Mouse (Mus musculus) gastrocnemius, postnatal 10 days (tissue): ENCODE measurements at regions not wholly inside any gene's neighbourhood (a gene's known extent, or its start where the extent isn't known, plus 50 kb on each side); places are given as distances from the start of the nearest gene placed in this dataset.
A peak's percentile ranks its signal among the peaks of the same experiment; 100 is the strongest.

Source experiments
- DNase-seq: peaks from one replicate; pipeline ENCODE4 v3.0.0; 2021; ENCODE audit warnings: mixed read lengths

DNA sequence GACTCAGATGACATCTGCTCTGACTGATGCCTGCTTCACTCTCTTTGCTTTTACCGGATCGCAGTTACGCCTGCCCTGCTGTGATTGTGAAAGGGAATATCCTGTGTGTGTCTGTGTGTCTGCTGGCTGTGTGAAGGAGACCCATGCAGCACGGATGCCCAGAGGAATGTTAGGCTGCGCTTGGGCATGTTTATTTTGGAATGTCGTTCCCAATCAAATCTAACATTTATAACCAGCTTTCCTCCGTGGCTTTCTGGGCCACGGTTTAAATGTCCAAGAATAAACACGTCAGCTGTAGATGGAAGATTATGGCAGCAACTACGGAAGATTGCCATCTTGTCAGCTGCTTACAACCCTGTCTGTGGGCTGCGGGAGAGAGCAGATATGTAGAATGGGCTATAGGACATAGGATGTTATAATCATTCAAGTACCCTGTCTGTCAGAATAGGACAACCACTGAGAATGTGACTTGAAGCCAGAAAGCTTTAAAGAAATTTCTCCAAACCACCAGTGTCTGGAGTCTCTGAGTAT lies 464.5 kb downstream of the 1700129C05Rik start:
- DNase-seq: no peak

DNA sequence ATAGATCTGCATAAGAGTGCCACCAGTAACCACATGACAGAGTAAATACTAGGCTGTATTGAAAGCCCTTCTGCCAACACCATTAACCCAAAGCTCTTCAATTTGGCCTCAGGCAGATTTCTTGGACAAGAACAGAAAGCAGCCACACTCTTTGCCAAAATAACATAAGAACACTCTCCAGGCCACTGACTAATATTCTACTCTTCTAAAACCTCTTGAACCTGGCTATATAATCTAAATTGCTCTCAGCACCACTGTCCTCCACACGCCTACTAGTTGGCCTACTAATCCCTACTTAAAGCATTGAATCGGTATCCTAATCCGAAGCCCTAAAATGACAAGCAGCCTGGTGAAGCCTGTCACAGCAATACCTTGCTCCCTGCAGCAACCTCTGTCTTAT lies 467.5 kb downstream of the 1700129C05Rik start:
- no peak for DNase-seq

DNA sequence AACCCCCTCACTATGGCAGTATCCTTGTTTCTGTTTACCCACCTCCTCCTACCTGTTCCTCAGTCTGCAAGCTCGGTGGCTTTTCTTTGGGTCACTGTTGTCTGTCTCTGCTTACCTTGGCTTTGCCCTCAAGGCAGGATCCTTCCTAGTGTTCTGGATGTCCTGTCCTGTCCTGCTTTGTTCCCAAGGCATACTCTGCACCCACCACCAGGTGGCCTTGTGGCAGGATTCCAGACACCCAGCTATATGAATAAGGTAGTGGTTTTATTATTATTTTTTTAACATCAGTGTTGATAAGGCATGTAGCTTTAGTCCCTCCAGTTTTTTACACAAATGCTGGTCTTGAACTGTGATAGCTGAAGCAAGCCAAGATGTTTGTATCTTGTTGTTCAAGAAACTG lies 478.7 kb downstream of the 1700129C05Rik start:
- no peak for DNase-seq

DNA sequence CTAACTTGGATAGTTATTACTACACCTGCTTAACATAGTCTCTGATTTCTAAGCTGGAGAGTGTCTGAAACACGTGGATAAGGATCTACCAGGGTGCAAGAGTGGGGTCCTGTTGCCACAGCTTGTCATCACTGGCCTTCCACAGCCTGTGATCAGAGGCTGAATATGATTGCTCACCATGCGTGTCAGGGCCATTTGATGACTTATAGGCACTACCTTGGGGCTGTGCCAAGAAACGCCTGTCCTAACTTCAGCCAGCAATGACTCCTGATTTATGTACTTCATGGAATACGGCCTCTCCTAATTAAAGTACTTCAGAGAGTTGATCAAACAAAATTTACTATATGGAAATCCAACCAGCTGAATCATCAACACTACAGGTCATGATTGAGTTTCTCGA lies 480.1 kb downstream of the 1700129C05Rik start:
- DNase-seq: no peak

DNA sequence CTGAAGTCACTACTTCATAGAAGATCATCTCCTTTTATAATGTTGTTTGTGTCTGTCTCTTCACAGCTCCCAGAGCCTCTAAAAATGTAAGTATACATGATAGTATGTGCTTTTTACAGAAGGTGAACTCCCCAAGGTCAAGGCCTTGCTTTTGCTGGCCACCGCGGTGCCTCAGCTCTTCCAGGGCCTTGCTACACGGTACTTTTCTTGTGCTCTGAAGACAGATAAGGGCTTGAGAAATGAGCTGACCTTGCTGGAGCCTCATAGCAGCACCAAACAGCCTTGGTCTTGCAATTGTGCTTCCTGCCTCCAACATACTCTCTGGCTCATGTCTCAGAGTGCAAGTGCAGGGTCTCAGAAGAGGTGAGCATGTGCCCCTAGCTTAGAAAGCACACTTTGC lies 481.3 kb downstream of the 1700129C05Rik start:
- DNase-seq: no peak

DNA sequence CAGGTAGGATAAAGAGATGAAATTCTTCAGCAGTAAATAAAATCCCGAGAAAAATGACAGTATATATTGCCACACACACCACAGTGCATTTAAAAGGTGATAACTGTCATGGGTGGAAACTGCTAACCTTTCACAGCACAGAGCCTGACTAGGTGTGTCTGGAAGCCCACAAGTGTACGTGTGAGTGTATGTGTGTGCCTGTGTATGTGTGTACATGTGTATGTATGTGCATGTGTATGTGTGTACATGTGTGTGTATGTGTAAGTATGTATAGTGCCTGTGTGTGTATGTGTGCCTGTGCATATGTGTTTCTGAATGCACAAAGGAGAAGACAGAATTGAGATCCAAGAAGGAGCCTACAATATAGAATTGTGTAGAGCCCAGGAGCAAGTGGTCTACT lies 485.4 kb downstream of the 1700129C05Rik start:
- DNase-seq: no peak

DNA sequence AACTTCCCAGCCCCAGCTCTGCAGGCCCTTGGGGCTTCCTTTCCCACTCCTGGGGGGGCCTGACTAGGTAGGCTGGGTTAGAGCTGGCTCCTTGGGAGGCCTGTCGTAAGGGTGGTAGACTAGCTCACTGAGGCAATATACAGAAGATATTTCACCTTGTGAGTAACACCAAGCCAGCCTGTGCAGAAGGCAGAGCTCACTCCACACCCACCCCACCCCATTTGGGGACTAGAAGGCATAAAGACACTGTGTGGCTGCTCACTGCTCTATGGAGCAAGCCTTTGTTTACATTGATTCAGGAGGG lies 485.8 kb downstream of the 1700129C05Rik start:
- DNase-seq: no peak

DNA sequence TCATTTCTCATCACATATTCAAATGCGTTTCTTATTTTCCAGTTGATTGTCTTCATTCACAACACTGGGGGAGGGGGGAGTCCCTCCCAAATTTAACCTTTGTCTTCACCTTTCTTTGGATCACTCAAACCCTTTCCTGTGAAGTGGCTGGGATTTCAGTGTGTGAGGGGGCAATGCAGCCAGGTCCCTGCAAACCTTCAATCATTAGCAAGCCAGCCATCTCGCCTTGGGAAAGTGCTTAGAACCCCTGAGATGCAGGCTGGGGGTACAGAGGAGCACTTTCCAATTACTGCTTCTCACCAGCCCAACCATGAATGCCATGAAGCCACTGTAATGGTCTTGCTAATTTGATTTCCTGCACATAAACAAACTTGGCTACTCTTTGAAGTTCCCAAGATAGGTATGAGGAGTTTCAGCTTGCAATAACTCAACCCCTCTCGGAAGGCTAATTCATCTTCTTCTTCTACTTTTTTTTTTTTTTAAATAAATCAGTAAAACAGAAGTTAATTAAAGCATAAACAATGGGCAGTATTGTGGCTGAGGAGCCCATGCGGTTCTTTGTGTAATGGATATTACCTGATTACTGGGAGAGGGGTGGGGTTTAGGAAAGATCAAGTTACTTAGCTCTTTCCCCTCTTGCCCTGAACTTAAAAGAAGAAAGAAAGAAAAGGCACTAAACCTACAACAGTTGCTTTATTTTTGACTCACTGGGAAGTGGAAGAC lies 486.3 kb downstream of the 1700129C05Rik start:
- no peak for DNase-seq

DNA sequence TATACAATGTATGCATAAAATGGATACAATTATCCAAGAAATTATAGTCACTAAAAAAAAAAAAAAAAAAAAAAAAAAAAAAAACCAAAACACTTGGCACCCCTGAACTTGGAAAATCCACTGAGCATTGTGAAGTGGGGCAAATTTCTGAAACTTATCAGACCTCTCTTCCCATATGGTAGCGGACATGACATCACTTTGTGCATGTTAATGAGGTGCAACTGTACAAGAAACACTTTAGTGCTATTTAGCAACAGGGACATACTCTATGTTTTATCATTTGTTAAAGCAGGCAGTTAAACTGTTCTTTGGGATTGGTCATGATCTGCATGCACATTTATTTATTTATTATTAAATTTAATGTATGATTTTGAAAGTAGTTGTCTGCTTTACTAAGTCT lies 489.7 kb downstream of the 1700129C05Rik start:
- DNase-seq: no peak

DNA sequence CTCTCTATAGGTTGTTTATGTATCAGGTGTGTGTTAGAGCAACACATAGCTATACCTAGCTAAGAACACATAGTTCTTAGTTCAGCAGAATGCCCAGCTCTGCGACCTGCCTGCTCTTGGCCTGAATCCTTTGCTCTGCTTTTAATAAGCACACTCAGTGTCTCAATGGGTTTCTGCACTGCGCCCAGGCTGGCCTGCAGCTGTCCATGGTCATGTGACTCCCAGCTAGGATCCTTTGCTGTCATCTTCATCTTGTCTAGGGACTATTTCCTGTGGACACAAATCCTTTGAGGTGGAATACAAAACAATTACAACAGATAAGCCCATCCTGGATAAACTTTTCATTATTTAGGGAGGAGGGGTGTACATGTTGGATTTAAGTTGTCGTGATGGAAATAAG lies 490.7 kb downstream of the 1700129C05Rik start:
- no peak for DNase-seq

DNA sequence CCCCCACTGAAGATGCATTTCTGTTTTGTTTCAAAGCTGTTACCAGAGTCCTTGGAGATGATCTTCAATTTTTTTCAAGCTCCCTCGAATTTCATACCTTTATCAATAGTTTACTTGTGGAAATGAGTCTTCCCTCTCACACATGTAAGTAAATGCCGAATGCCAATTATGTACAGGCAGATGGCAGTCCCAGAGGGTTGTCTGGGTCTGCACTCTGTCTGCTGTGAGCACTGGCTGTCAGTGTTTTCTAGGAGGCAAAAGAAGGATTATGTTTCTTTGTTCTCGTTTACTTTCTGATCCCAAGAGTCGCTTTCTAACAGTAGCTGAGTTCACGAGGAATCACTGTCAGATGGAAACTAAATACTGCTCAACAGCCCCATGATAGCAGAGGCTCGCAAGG lies 491.5 kb downstream of the 1700129C05Rik start:
- DNase-seq: no peak

DNA sequence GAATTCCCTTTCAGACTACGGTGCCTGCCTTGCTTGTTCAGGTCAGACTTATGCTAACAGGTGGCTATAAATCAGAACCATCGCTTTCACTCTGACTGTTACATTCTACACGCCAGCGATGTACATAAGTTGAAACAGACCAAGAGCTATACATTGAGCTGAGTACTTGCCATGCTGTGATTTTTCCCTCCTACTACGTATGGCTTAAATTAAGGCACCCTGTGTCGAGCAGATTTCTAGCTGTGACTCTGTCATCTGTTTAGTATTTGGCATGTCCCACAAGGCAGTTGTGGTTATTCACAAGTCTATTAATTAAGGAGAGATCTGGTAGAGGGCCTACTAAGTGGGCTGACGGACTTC lies 504.4 kb downstream of the 1700129C05Rik start:
- DNase-seq: no peak

DNA sequence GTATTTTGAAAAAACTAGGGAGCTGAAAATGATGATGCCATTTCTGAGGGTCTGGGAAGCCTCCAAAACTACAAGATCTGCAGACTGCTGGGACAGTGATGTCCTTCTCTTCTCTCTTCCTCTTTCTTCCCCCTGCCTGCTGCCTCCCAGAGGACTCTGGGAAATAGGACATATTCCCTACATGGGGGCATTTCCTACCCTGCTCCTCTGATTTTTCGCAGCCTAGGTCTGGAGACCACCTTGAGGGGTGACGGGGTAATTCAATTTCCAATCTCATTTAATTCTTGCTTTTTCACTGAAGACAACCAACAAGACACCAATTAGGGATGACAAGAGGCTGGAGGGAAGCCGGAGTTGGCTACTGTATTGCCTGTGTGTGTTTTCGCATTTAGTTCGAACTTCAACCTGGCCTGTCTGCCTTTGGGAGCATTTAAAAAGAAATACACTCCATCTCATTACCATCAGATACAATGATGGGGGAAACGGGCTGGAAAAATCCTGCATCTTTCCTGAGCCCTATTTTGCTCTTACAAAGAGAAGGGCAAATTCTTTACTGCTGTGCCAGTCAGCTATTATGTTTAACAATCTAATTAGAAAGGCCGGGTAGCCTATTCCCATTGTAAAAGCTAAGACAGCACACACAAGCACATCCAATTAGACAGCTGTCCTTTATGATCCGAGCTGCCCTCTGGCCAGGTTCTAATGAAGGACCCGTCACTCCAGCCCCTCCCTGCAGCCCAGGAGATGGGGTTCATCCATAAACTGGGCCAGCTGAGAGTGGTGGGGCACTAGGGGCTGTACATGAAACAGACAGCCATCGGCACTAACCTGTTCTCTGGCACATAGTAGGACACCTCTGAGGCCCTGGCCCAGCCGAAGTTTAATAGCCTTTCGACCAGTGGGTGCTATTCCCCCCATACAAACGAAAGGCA lies 505.0 kb downstream of the 1700129C05Rik start:
- no peak for DNase-seq

DNA sequence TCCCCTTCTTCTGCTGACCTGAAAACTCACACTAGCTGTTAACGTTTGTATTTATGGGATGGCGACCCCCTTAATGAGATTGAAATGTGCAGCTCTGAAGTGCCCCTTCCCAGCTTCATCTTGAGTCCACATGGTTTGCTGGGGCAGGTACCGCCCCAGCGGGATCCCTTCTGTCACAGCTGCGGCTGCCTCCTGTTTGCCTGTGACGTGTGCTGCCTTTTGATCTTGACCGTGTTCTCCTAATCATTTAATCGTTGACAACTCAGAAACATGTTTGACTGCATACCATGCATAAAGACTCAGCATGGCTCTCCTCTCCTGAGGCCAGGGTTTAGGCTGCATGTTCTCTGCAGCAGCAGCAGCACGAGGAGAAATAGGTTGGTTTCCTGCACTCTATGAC lies 511.5 kb downstream of the 1700129C05Rik start:
- no peak for DNase-seq

DNA sequence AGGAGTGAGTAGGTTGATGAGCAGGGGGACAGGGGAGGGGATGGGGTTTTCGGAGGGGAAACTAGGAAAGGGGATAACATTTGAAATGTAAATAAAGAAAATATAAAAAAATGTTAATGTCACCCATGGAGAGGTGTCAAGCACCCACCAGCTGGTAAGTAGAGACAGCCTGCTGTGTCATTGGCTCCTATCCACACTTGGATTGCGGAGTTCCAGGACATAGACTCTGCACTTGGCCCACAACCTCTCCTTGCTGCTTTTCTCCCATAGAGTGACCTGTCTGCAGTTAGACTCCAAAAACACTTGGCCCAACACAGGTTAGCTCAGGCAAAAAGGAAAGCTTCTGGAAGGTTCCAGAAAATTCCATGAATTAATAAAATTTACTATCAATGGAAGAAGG lies 514.4 kb downstream of the 1700129C05Rik start:
- no peak for DNase-seq

DNA sequence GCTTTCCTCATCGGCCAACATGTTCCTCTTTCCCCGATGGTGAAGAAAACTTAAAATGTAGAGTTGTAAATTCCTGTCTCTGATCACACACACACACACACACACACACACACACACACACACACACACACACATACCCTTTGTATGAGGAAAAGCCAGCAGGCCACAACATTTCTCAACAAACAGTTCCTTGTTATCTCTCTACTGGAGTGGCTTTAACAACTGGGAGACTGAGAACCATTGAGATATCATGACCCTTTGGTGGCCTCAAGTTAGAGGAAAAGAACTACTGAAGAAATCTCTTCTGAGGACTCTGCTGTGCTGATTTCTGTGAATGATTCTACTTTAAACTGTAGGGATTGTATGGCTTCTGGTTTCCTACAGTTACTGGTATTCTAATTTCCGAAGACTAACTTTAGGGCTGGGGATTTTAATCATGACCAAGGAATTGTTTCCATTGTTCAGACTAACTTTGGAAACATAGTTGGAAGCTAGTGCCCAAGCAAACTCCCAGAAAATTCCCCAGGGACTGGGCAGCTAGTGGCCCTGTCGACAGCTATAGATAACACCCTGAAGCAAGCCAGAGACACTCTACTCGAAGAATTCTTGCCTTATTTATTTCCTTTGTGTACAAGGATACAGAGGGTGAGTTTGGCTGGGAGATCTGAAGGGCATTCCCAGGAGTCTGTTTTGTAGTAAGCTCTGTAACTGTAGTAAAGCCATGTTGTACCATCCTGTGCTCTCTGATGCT lies 516.0 kb downstream of the 1700129C05Rik start:
- DNase-seq: no peak

DNA sequence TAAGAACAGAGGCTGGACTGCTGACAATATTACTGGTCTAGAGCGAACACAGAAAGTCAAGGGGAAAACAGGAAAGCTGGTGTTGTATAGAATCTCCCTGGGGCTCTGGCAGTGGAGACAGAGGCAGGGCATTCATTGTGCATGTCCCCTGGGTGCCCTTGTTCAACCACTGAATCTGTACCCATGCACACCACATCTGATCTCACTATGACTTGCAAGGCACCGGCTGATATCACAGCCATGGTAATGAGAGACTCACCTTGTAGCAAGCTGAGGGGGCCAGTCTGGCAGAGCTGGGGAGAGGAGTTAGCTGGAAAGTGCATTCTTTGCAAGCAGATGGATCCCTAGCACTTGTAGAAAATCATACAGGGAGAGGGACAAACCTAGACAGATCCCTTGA lies 522.5 kb downstream of the 1700129C05Rik start:
- no peak for DNase-seq

DNA sequence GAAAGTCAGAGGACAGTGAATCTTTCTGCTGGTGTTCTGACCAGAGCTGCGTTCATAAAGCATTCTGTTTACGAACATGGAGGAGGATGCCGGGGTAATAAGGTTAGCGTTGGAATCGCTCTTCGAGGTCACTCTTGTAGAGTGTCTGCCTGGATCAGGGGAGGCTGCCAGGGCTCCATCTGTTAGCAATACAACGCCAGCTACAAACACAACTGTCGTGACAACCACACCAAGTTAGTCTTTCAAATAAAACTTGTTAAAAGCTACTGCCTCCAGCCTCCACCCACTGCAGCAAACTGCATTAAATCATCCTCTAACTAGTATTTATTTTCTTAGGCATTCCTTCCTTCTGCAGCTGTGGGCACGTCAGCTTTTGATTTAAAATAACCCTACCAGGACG lies 525.0 kb downstream of the 1700129C05Rik start:
- no peak for DNase-seq

DNA sequence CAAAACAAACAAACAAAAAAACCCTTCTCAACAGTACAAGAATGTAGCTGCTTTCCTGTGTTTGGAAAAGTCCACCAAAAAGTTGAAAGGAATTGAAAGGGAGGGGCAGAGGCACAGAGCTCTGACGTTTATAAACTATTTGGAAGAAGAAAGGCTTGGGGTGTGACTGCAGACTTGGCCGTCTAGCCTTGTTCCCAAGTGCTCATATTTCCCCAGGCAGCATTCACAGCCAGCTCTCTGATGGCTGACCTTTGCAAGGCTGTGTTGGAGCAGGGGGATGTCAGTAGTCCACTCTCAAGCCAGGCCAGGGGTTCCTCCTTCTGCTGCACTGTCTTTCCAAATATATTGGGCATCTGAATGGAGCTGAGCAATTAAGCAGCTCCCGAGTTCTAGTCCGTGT lies 534.5 kb downstream of the 1700129C05Rik start:
- no peak for DNase-seq

DNA sequence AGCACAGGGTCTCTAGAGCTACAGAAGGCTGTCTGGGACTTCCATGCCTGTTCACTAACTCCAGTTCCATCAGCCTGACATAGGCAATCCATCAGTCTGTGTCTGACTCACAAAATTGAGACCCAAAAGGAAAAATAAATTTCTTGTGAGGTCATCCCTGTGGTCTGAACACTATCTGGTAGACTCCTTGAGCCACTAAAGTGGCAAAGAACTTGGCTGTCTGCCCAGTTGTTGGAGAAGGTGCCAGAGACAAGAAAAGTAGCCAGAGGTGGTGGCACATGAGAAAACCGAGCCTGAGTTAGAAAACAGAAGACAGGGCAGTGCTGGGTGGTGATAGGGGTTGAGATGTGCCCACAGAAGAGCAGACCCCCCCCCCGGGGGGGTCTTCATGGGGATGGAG lies 535.0 kb downstream of the 1700129C05Rik start:
- peak; percentile 41 for DNase-seq

DNA sequence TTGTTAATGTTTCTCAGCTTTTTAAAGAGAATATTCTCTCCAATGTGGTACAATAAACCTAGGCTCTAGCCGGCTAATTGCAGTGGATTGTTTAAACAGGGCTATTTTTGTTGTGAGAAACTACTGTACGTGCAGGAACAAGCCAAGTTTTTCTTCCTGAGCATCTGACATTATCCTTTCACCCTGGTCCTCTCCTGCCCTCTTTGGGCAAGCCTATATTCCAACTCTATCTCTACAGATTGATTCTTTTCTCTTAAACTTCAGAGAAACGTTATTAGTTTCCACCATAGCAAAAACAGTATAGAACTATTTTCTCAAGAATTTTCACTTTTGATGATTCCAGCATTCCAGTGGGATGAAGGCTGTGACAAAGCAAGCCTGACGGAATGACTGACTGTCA lies 535.2 kb downstream of the Fgf9 start:
- no peak for DNase-seq

DNA sequence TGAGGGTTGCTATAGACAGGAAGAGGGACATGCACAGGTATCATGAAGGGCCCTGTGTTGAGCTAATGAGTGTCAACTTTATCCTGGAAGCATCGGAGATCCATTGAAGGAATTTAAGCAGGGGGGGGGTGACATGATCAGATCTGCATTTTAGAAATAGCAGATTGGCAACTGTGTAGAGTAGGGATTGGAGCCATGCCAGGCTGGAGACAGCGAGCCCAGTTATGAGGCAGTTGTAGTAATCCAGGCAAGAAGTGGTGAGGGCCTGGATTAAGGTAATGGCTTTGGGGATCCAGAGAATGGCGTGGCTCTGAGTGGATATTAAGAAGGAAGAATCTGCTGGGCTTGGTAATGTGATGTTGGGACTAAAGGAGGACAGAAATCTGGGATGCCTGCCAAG lies 528.5 kb downstream of the Fgf9 start:
- no peak for DNase-seq

DNA sequence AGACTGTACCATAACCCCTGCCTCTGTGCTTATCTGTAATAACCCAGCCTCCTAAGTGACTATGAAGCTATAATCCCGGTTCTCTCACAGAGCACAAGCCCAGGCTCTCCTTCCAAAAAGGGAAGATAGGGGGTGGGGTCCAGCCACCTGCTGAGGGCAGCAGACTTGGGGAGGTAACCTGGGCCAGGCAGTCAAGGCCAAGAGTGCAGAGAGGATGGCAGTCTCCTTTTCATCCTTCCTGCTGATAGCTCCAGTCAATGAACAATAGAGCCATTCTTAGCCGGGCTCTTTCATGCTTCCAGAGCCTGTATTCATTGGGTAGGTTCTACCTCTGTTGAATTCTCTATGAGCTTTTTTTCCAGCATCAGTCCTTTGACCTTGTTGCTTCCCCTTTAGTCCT lies 527.5 kb downstream of the Fgf9 start:
- DNase-seq: no peak
